Mouse (Mus musculus): ENCODE data around the gene Gm527. TPM values are rescaled to one million over a fixed set of nuclear protein-coding genes. Genes with fewer than 3 reads are reported as not detected.

Gene Gm527
- polyA plus RNA-seq (2012; rRNA removed), result 0.18 and 0.34 TPM in 2 replicates

DNA sequence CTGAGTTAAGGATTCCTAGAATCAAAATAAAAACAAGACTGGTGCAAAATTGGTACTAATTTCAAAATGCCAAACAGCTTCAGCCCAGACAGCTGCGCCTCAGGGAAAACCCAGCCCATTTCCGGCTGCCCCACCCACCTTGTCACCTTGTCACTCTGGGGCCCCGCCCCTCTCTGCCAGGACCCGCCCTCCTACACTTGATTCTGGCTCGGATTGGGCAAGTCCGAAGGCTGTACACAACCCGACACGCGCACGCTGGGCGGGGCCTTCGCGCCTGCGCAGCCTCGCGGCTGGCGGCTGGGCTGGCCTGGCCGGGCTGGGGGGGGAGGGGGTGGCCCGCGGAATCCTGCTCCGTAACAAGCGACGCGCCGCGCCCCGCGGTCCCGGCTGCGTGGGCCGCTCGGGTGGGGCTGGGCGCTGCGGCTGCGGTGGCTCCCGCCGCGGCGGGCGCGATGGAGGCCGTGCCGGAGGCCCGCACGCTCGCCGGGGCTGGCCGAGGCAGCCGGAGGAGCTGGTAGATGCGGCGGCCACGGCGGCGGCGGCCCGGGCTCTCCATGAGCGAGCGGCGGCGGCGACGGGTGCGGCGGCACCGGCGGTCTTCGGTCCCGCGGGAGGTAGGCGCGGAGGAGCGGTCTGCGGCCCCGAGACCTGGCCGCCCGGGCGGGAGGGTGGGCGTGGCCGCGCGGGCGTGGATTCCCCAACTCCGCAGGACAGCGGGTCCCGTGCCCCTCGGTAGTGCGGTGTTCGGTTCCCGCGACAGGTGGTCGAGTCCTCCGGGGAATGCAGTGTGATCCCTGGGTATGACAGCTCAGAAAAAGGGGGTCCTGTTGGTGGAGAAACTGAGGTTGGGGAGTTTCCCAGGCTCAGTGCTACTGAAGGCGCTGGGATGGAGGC is at the start of gene Gm527:
Gene Gm527 (plus strand): TSS at position 329 of the 894 bp plus-strand sequence.
- WGBS, result under 1% methylated on average over 92 of the region's 93 CpGs
- H3K27ac ChIP-seq (ENCODE audit: insufficient read depth, low read depth, low read length), result no peak within 1 kb of the TSS
- H3K36me3 ChIP-seq (ENCODE audit: control insufficient read depth, insufficient read depth, low read length), result no peaks in the 10 kb centered on the region
- H3K27me3 ChIP-seq (ENCODE audit: control insufficient read depth, insufficient read depth, low read length), result 0 out of 2 replicates have a peak, but pooled peaks cover 3% of the 10 kb centered on the region
- peak within 1 kb of the TSS; percentile 66 for H3K4me3 ChIP-seq (ENCODE audit: low read depth, low read length)
- no peaks in the 10 kb centered on the region for H3K4me1 ChIP-seq (ENCODE audit: control insufficient read depth, insufficient read depth, insufficient read length, low read length)
- no peak for TF ChIP-seq POLR2A (IDR thresholded peaks at IDR 0.05; ENCODE audit: low read depth, low read length)
- no peak for TF ChIP-seq CTCF (IDR thresholded peaks at IDR 0.05; ENCODE audit: extremely low read depth, insufficient read length, insufficient replicate concordance, low read depth, low read length)

DNA sequence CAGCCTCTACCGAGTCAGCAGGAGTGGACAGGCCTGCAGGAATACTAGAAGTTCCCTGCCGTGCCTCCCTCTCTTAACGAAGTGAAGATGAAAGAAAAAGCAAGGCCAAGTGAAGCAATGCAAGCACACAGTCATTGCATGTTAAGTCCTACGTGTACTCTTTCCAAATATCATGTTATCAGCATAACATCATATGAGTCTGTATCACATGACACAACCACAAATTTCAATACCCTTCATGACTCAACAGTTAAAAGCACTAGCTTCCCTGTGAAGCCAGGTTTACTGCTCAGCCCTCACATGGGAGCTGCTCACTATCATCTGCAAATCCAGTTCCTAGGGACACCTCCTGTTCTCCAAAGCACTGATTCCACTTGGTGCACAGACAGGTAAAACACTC is 46.6 kb upstream of the Gm527 start:
- no peaks in the 10 kb centered on the region for H3K27me3 ChIP-seq (ENCODE audit: control insufficient read depth, insufficient read depth, low read length)
- H3K27ac ChIP-seq (ENCODE audit: insufficient read depth, low read depth, low read length), result no peak overlapping the region
- H3K4me3 ChIP-seq (ENCODE audit: low read depth, low read length), result no peak overlapping the region
- TF ChIP-seq CTCF (IDR thresholded peaks at IDR 0.05; ENCODE audit: extremely low read depth, insufficient read length, insufficient replicate concordance, low read depth, low read length) (no peak), POLR2A (IDR thresholded peaks at IDR 0.05; ENCODE audit: low read depth, low read length) (no peak)
- 60% methylated on average over 4 of the region's 4 CpGs for WGBS
- no peaks in the 10 kb centered on the region for H3K36me3 ChIP-seq (ENCODE audit: control insufficient read depth, insufficient read depth, low read length)
- no peaks in the 10 kb centered on the region for H3K4me1 ChIP-seq (ENCODE audit: control insufficient read depth, insufficient read depth, insufficient read length, low read length)

GRCm38 (mm10) chr12:64897060-64897730 is 20.5 kb upstream of the Gm527 start:
- no peaks in the 10 kb centered on the region for H3K4me1 ChIP-seq (ENCODE audit: control insufficient read depth, insufficient read depth, insufficient read length, low read length)
- 47% methylated on average over 4 of the region's 4 CpGs for WGBS
- H3K27me3 ChIP-seq (ENCODE audit: control insufficient read depth, insufficient read depth, low read length), result no peaks in the 10 kb centered on the region
- peak; percentile 71; the same call in 1 of the 2 replicates for TF ChIP-seq CTCF (IDR thresholded peaks at IDR 0.05; ENCODE audit: extremely low read depth, insufficient read length, insufficient replicate concordance, low read depth, low read length)
- no peak for TF ChIP-seq POLR2A (IDR thresholded peaks at IDR 0.05; ENCODE audit: low read depth, low read length)
- H3K36me3 ChIP-seq (ENCODE audit: control insufficient read depth, insufficient read depth, low read length), result no peaks in the 10 kb centered on the region
- H3K4me3 ChIP-seq (ENCODE audit: low read depth, low read length), result no peak overlapping the region
- H3K27ac ChIP-seq (ENCODE audit: insufficient read depth, low read depth, low read length), result no peak overlapping the region

DNA sequence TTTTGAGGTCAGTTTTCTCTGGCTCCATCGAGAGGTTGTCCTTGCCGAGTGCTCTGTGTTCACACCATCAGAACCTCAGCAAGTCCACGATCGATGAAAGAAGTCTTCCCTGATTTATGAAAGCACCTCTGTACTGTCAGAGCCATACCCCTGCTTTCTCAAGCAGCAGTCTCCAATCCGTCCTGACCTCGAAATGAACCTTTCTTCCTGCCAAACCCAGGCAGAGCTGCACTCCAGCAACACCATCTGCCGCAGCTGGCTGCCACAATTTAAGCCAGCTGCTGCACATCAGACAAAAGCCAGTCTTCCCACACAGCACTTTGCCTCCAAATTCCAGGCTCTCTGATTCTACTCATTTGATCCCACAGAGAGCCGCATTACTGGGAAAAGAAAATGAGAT is 15.2 kb upstream of the Gm527 start:
- TF ChIP-seq POLR2A (IDR thresholded peaks at IDR 0.05; ENCODE audit: low read depth, low read length) (no peak), CTCF (IDR thresholded peaks at IDR 0.05; ENCODE audit: extremely low read depth, insufficient read length, insufficient replicate concordance, low read depth, low read length) (no peak)
- 0 out of 2 replicates have a peak, but pooled peaks cover 3% of the 10 kb centered on the region for H3K4me1 ChIP-seq (ENCODE audit: control insufficient read depth, insufficient read depth, insufficient read length, low read length)
- H3K27ac ChIP-seq (ENCODE audit: insufficient read depth, low read depth, low read length), result no peak overlapping the region
- H3K27me3 ChIP-seq (ENCODE audit: control insufficient read depth, insufficient read depth, low read length), result no peaks in the 10 kb centered on the region
- no peak overlapping the region for H3K4me3 ChIP-seq (ENCODE audit: low read depth, low read length)
- WGBS, result 47% methylated on average over 8 of the region's 8 CpGs
- no peaks in the 10 kb centered on the region for H3K36me3 ChIP-seq (ENCODE audit: control insufficient read depth, insufficient read depth, low read length)

DNA sequence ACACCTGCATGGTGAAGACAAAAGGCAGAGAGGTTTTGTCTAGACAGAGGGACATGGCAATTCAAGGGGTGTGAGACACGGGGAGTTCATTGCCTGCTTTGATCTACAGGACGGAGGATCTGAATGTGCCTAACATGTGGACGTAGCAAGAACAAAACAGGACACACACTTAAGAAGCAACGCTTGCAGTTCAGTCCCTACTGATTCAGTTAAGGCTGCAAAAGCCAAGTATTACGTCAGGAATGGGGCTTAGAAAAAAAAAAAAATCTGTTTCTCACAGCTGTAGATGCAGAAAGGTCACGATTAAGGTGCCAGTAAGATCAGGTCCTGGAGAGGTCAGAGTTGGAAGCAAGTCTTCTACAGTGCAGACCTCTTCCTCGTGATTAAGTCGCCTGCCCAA is 14.5 kb upstream of the Gm527 start:
- Histone ChIP-seq H3K27me3 (ENCODE audit: control insufficient read depth, insufficient read depth, low read length) (no peaks in the 10 kb centered on the region), H3K27ac (ENCODE audit: insufficient read depth, low read depth, low read length) (0 out of 2 replicates have a peak overlapping the region, but pooled peaks have one; percentile 12), H3K4me3 (ENCODE audit: low read depth, low read length) (no peak overlapping the region), H3K4me1 (ENCODE audit: control insufficient read depth, insufficient read depth, insufficient read length, low read length) (0 out of 2 replicates have a peak, but pooled peaks cover 3% of the 10 kb centered on the region), H3K36me3 (ENCODE audit: control insufficient read depth, insufficient read depth, low read length) (no peaks in the 10 kb centered on the region)
- no peak for TF ChIP-seq CTCF (IDR thresholded peaks at IDR 0.05; ENCODE audit: extremely low read depth, insufficient read length, insufficient replicate concordance, low read depth, low read length)
- no peak for TF ChIP-seq POLR2A (IDR thresholded peaks at IDR 0.05; ENCODE audit: low read depth, low read length)
- 68% methylated on average over 8 of the region's 8 CpGs for WGBS

DNA sequence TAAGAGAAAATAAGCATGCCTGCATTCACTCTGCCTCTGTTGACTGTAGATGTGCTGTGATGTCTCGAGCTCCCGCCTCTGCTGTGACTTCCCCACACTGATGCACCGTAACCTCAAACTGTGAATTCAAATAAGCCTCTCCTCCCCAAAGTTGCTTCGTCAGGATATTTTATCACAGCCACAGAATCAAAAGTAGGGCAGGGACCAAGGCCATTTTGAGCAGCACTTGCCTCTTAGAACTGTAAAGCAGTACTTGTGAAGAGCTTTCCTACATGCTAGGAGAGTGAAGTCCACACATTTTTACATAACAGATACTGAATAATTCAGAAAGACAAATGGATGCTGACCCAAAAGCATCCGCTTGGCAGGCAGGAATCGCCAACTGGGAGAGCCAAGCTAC is 4.7 kb upstream of the Gm527 start:
- 68% methylated on average over 6 of the region's 6 CpGs for WGBS
- TF ChIP-seq CTCF (IDR thresholded peaks at IDR 0.05; ENCODE audit: extremely low read depth, insufficient read length, insufficient replicate concordance, low read depth, low read length), result no peak
- TF ChIP-seq POLR2A (IDR thresholded peaks at IDR 0.05; ENCODE audit: low read depth, low read length), result no peak

GRCm38 (mm10) chr12:64916735-64917134 is 971 bp upstream of the Gm527 start:
- TF ChIP-seq CTCF (IDR thresholded peaks at IDR 0.05; ENCODE audit: extremely low read depth, insufficient read length, insufficient replicate concordance, low read depth, low read length) (no peak), POLR2A (IDR thresholded peaks at IDR 0.05; ENCODE audit: low read depth, low read length) (no peak)
- no peak overlapping the region for H3K4me3 ChIP-seq (ENCODE audit: low read depth, low read length)
- 0 out of 2 replicates have a peak, but pooled peaks cover 3% of the 10 kb centered on the region for H3K27me3 ChIP-seq (ENCODE audit: control insufficient read depth, insufficient read depth, low read length)

More for the DNA sequence above, 4.7 kb upstream of the Gm527 start:
- no peaks in the 10 kb centered on the region for H3K36me3 ChIP-seq (ENCODE audit: control insufficient read depth, insufficient read depth, low read length)
- H3K4me1 ChIP-seq (ENCODE audit: control insufficient read depth, insufficient read depth, insufficient read length, low read length), result no peaks in the 10 kb centered on the region
- H3K27me3 ChIP-seq (ENCODE audit: control insufficient read depth, insufficient read depth, low read length), result 0 out of 2 replicates have a peak, but pooled peaks cover 3% of the 10 kb centered on the region
- H3K4me3 ChIP-seq (ENCODE audit: low read depth, low read length), result no peak overlapping the region
- H3K27ac ChIP-seq (ENCODE audit: insufficient read depth, low read depth, low read length), result no peak overlapping the region

More at GRCm38 (mm10) chr12:64916735-64917134, 971 bp upstream of the Gm527 start:
- H3K36me3 ChIP-seq (ENCODE audit: control insufficient read depth, insufficient read depth, low read length), result no peaks in the 10 kb centered on the region
- no peaks in the 10 kb centered on the region for H3K4me1 ChIP-seq (ENCODE audit: control insufficient read depth, insufficient read depth, insufficient read length, low read length)
- H3K27ac ChIP-seq (ENCODE audit: insufficient read depth, low read depth, low read length), result no peak overlapping the region
